Mouse (Mus musculus): ENCODE measurements around the gene Mtor.

GRCm38 (mm10) chr4:148442598-148442997 lies 5.8 kb upstream of the Mtor start:
- no peak for TF ChIP-seq CTCF (IDR thresholded peaks at IDR 0.05; ENCODE audit: extremely low read depth, insufficient read depth, insufficient read length, insufficient replicate concordance)
- TF ChIP-seq POLR2A (IDR thresholded peaks at IDR 0.05; ENCODE audit: low read depth, low read length): no peak

Measured in spleen, adult 2 months (tissue).